Mouse (Mus musculus) heart, adult 18-20 months (tissue): ENCODE results near the gene Slc22a5. TPM values are rescaled to one million over a fixed set of nuclear protein-coding genes. Genes with fewer than 3 reads are reported as not detected.
"Not testable (repeated sequence)": the region's sequence is repeated elsewhere in the genome, so short reads cannot be mapped to it uniquely, and the experiment has no call there.

Experiments
- DNase-seq, 2 experiments: peaks; one replicate each; pipeline ENCODE4 v3.0.0; 2021 to 2022; ENCODE audit warnings: mixed read lengths in 1 of 2
- total RNA-seq, 2 experiments: library from RNA; stranded (reverse); gene quantifications; 2 replicates each; pipeline ENCODE4 v1.2.3; 2021

Slc22a5 gene
- total RNA-seq, 2 experiments from 2014 or later, result 18.8 to 22.7 TPM

- DNase-seq, result peak; percentile 27 to 41
Observed at GRCm38 (mm10) chr11:53889091-53889645, 2.3 kb downstream of the Slc22a5 start.

GRCm38 (mm10) chr11:53888242-53888641 lies 3.2 kb downstream of the Slc22a5 start:
- DNase-seq, result peak in 1 of 2 experiments; percentile 16

GRCm38 (mm10) chr11:53883287-53883686 lies 8.2 kb downstream of the Slc22a5 start:
- DNase-seq, result no peak

DNA sequence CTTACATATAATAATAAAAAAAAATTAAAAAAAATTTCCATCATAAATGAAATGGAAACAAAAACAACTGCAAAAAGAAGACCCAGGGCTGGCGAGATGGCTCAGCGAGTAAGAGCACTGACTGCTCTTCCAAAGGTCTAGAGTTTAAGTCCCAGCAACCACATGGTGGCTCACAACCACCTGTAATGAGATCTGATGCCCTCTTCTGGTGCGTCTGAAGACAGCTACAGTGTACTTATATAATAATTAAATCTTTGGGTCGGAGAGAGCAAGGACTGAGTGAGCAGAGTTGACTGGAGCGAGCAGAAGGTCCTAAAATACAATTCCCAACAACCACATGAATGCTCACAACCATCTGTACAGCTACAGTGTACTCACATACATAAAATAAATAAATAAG lies 13.4 kb downstream of the Slc22a5 start:
- DNase-seq, result not testable (repeated sequence)

DNA sequence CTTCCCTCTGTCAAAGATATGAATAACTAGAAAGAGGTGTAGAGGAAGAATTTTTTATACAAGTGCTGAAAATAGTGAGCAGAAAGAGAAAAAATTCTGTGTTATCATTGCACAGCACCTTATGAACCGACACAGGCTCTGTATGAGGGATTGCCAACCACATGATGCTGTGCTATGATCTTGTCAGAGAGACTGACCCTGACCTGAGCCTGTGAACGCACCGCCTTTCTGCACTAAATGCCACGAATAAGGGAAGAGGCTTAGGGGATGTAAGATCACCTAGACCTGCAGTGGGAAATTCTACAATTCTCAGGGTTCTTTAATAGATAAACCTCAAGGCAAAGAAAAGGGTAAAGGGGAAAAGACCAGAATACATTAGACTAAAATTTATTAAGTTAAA lies 15.0 kb downstream of the Slc22a5 start:
- no peak for DNase-seq

- DNase-seq, result no peak
Observed at GRCm38 (mm10) chr11:53874706-53875105, 16.8 kb downstream of the Slc22a5 start.

- DNase-seq, result not testable (repeated sequence)
Observed at GRCm38 (mm10) chr11:53873909-53874704, 17.4 kb downstream of the Slc22a5 start.

GRCm38 (mm10) chr11:53871786-53872507 lies 19.5 kb downstream of the Slc22a5 start:
- peak in 1 of 2 experiments; percentile 18 for DNase-seq

DNA sequence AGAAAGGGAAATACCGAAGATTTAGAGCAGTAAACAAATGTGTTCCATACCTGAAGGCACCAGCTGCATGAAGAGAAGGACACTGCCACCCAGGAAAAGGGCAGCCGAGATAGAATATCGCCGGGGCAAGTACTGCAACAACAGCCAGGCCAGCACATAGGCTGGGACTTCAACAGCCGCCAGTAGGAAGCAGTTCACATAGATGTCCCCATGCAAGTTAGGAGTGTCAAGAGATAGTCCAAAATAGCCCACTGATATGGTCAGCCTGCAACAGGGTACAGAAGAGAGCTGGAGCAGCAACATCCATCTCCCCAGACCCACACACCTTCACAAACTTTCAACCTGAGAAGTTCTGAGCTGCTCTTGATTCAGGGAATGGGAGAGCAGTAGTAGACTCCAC lies 22.3 kb downstream of the Slc22a5 start:
- no peak for DNase-seq

GRCm38 (mm10) chr11:53868323-53868722 lies 23.1 kb downstream of the Slc22a5 start:
- DNase-seq, result not testable (repeated sequence)

DNA sequence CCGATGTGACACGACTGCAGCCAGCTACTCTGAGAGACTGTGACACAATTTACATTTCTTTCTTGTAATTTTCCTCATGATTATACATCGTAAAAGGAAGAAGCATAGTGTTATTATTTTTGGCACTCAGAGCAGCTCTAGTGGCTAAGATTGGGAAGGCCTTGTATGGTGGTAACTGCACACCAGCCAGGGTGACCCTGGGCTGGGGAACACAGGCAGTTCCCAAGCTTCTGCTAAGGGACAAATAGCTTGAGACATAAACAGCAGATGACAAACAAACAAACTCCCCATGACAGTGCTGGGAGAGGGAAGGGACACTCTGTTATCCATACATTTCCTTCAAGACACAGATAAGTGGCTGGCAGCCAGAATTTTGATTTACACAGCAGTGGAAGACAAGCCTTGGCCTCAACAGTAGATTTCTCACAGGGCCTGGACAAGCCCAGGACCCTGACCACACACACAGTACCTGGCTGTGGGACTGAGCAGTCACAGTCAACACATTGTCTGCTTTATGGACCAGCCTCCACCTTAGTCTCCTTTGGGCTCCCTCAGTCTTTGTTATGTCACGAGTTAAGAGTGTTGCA lies 26.6 kb downstream of the Slc22a5 start:
- not testable (repeated sequence) for DNase-seq

- not testable (repeated sequence) for DNase-seq
Observed at GRCm38 (mm10) chr11:53860944-53861343, 30.5 kb downstream of the Slc22a5 start.

GRCm38 (mm10) chr11:53858761-53859580 lies 32.5 kb downstream of the Slc22a5 start, which contains the start of gene Gm12216:
TSS of gene Gm12216 (minus strand) at chr11:53859256.
- DNase-seq, result peak; percentile 73 to 77

DNA sequence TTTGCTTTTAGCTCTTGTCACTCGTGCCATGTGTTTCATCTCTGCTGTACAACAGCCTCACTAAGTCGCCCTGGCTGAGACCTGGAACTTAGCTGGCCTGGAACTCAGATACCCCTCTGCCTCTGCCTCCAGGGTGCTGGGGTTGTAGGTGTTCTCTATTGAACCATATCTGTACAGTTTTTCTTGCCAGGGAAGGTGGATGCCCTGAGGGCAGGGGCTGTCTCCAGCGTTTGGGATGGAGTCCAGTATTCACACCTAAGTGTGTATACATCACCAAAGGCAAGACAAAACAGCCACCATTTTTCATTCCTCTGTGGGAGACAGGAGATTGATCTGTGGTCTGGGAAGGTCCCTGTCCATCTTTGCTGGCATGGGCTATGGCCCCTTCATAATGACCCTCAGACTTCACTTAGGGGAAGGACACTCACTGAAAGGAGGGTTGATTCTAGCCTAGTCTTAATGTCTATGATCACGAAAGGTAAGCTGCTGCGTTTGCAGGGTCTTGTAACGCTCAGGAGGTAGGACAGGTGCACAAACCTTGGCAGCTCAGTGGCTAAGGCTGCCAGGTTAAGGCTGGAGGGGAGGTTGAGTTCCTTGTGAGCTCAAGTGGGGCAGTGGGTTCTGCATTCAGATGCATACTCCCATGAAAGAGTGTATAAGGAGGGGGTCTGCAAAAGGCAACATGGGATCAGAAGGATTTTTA lies 33.3 kb downstream of the Slc22a5 start:
- no peak for DNase-seq

DNA sequence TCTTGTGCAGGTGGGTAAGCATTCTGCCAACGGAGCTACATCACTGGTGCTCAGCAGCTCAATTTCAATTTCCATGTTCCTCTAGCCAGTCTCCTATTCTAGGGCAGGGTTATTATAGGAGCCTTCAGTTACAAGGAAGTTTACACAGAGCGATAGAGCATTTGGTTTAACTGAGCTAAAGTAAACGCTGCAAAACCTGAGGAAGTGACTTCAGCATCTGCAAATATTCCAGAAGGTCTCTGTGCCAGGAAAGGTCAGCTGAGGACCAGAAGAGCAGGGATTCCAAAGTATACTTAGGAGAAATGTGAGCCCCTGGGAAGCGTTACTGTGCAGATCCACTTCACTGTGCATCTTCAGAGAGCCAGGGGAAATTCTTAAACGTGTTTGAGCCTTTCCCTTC lies 37.8 kb downstream of the Slc22a5 start:
- peak; percentile 62 to 71 for DNase-seq

DNA sequence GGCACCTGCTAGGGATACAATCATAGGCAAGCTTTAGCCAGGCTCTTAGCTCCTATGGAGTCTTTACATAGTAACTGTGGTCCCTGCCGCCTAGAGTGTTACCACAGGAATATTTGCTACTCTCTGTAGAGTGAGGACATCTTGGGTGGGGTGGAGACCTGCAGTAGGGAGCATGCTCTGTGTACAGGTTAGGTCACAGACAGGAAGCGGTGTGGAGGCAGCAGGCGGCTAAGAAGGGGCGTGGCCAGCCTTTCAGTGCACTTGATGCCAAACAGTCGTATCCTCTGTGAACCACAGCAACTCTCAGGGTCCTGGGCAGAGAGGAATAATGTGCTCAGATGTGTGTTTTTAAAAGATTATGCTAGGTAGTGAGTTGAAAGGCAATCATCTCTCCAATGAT lies 39.7 kb downstream of the Slc22a5 start:
- no peak for DNase-seq

GRCm38 (mm10) chr11:53849588-53850320 lies 41.7 kb downstream of the Slc22a5 start:
- peak; percentile 87 to 88 for DNase-seq

- DNase-seq, result no peak
Observed at GRCm38 (mm10) chr11:53845680-53846079, 45.8 kb downstream of the Slc22a5 start.

DNA sequence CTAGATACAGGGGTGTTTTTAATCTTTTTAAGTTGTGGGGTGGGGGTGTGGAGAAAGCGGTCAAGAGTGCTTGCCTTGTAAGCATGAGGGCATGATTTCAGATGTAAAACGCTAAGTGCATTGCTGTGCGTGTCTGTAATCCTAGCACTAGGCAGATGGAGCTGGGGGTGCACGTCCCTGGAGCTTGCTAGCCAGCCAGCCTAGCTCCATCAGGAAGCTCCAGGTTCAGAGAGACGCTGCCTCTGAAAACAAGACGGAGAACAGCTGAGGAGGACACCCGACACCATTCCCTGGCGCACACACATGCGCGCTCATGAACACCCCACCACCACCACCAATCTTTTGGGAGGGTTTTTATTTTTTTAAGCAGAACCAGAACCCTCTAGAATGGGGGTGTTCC lies 48.4 kb downstream of the Slc22a5 start:
- no peak for DNase-seq

- DNase-seq, result no peak
Observed at GRCm38 (mm10) chr11:53842161-53842581, 49.3 kb downstream of the Slc22a5 start.
